Mouse (Mus musculus): Measurements from ENCODE around the gene Cacnb4. TPM values are rescaled to one million over a fixed set of nuclear protein-coding genes. Genes with fewer than 3 reads are reported as not detected.

The Cacnb4 gene
- polyA plus RNA-seq, 1 experiment = not detected

- TF ChIP-seq GATA1 (IDR thresholded peaks at IDR 0.05; ENCODE audit: low read length) = no peak
Measured at GRCm38 (mm10) chr2:52499849-52500262, 176.8 kb downstream of the Cacnb4 start.

- TF ChIP-seq GATA1 (IDR thresholded peaks at IDR 0.05; ENCODE audit: low read length) = no peak
Measured at GRCm38 (mm10) chr2:52499101-52499537, 177.5 kb downstream of the Cacnb4 start.

- no peak for TF ChIP-seq GATA1 (IDR thresholded peaks at IDR 0.05; ENCODE audit: low read length)
Measured at GRCm38 (mm10) chr2:52495097-52495694, 181.4 kb downstream of the Cacnb4 start.

DNA sequence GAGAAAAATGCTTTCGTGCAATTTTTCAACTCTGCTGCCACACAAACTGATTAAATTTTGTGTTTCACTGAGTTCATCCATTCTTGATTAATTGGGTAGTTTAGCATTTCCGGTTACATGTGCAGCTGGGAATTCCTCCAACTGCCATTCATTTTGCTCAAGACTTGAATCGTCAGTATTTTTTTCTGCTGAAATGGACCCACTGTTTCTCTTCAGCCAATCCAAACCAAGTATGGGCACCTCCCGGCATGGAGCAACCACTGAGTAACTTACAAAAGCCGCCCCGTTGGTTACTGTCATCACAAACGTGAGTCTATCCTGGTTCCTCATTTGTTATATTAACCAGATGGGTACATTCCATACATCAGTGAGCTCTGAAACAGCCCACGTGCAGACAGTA lies 182.4 kb downstream of the Cacnb4 start:
- TF ChIP-seq GATA1 (IDR thresholded peaks at IDR 0.05; ENCODE audit: low read length) = no peak

- no peak for TF ChIP-seq GATA1 (IDR thresholded peaks at IDR 0.05; ENCODE audit: low read length)
Measured at GRCm38 (mm10) chr2:52492867-52493266, 183.8 kb downstream of the Cacnb4 start.

DNA sequence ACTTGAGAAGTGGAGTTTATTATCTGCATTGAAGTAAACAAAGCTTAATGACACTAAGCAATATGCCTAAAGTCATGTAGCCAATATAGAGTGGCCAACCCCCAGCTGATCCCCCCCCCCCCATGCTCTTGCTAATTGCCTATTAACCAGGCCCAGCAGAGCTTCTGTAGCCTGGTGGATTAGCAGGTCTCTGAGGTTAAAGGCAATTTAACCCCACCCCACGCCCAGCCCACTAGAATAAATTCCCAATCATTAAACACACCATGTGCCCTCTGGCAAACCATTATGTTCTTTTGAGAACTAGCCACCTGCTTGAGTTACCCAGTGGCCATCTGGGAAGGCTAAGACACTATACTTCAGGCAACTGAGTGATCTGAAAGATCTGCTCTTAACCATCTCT lies 186.8 kb downstream of the Cacnb4 start:
- no peak for TF ChIP-seq GATA1 (IDR thresholded peaks at IDR 0.05; ENCODE audit: low read length)

DNA sequence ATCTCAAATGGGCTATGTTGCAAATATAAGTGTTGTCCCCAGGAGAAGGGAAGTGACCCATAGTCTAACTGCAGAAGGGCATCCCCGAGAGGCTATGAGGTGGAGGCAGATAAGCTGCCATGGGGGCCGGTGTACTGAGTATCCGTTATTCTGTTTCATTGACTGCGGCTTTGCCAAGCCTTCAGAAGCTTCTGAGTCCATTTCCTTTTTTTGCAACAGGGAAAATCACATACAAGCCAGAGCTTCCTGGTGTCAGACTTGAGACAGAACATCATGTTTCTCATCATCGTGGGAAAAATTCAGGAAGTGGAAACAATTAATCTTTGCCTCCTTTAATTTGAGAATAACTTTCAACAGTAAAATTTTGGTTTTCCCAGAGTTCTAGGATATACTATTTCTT lies 193.1 kb downstream of the Cacnb4 start:
- no peak for TF ChIP-seq GATA1 (IDR thresholded peaks at IDR 0.05; ENCODE audit: low read length)

DNA sequence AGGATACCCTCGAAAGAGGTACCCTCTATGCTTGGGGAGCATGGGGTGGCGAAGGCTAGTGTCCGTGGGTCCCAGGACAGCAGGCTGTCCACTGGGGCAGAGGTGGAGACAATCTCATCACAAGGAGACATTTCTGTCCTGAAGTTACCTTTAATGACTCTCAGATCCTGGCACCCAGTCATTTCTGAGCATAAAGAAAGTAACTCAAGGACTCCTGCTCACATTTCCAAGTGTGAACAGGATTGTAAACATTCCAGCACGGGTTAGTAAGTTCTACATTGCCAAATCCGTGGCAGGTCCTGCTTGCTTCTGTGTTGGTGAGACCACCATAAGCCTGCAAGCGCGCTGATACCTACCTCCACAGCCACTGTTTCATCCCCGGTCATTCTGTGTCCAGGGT lies 196.2 kb downstream of the Cacnb4 start:
- TF ChIP-seq GATA1 (IDR thresholded peaks at IDR 0.05; ENCODE audit: low read length) = no peak

GRCm38 (mm10) chr2:52478501-52478900 lies 198.1 kb downstream of the Cacnb4 start:
- TF ChIP-seq GATA1 (IDR thresholded peaks at IDR 0.05; ENCODE audit: low read length) = no peak

GRCm38 (mm10) chr2:52477550-52477907 lies 199.1 kb downstream of the Cacnb4 start:
- no peak for TF ChIP-seq GATA1 (IDR thresholded peaks at IDR 0.05; ENCODE audit: low read length)

DNA sequence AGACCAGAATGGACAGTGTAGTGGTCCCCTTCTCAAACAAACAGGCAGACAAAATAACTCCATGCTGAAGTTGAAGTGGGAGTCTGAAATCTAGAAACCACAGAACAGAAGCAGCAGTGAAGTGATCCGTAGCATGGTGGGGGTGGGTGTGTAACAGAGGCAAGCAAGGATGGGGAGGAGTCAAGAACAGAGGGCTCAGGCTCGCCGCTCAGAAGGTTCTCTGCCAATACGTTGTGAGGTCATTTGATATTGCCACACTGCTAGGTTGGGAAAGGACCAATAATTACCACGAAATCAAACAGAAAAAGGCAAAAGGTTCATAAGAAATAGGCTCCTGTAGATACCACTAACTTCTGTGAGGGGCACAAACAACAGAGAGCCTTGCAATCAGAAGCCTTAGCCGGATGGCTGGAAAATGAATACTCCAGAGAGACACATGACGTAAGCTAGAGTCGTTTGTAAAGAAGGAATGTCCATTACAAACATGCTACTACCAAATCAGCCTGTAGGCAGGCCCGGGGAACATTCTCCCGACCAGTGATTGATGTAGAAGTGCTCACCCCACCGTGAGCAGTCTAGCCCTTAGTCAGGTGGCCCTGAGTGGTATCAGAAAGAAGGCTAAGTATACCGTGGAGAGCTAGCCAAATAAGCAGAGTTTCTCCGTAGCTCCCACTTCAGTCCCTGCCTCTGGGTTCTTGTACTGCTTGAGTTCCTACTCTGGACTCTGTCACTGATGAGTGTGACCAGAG lies 199.7 kb downstream of the Cacnb4 start:
- TF ChIP-seq GATA1 (IDR thresholded peaks at IDR 0.05; ENCODE audit: low read length) = no peak

- TF ChIP-seq GATA1 (IDR thresholded peaks at IDR 0.05; ENCODE audit: low read length) = no peak
Measured at GRCm38 (mm10) chr2:52475854-52476253, 200.8 kb downstream of the Cacnb4 start.

- no peak for TF ChIP-seq GATA1 (IDR thresholded peaks at IDR 0.05; ENCODE audit: low read length)
Measured at GRCm38 (mm10) chr2:52474570-52474969, 202.1 kb downstream of the Cacnb4 start.

DNA sequence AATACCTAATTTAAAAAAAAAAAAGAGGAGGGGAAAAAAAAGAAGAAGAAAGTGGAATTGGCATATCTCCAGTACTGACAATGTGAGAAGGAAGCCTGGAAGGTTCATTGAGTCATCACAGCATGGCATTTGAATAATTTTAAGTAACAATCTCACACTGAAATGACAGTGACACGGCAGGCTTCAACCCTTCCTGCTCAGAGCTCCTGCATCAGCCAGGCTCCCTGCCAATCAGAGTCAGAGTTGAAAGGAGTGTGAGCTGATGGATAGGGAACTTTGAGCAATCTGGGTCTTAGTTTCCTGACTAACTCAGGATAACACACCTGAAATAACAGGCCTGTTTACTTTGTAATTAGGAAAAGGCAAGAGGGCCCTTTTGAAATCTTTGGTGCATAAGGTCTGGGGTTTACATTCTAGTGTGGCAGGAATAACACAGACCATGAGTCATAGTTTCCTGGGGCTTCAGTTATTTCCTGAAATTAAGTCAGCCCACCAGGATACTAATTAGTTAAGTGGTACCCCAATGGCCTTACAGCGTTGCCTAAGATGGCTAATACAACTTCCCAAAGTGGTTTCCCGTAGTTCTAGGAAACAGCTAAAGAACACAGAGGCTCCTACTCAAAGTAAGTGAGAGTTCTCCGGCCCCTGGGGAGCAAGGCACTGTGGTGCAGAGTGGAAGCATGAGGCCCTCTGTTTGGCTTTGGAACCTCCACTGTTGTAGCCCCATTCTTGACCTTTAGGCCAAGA lies 204.9 kb downstream of the Cacnb4 start:
- no peak for TF ChIP-seq GATA1 (IDR thresholded peaks at IDR 0.05; ENCODE audit: low read length)

DNA sequence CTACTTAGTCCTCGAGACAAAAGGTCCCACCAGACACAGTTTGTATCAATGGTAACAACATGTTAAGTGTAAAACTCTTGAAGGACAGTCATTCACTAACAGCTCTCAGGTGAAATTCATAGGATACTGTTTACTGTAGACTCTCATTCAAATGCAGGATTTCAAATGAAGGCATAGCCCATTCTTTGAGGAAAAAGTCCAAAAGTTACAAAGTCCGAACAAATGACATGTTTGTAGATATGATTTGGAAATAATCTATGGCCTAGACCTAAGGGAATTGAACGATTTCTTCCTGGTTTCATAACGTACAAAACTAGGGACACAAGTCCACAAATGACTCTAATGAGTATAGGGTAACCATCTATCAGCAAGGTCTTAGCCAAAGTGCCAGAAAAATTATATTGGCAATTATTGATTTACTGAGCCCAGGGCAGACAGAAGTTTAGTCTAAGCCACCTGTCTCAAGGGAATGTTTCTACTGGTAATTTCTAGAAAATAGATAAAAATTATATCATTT lies 206.5 kb downstream of the Cacnb4 start:
- no peak for TF ChIP-seq GATA1 (IDR thresholded peaks at IDR 0.05; ENCODE audit: low read length)

GRCm38 (mm10) chr2:52467629-52468028 lies 209.0 kb downstream of the Cacnb4 start:
- no peak for TF ChIP-seq GATA1 (IDR thresholded peaks at IDR 0.05; ENCODE audit: low read length)

Measured in G1E-ER4 (cell line).